Mouse (Mus musculus): Measurements from ENCODE around the gene Anxa11.

GRCm38 (mm10) chr14:25824995-25825394, 17.0 kb upstream of the Anxa11 start:
- TF ChIP-seq CTCF (IDR thresholded peaks at IDR 0.05; ENCODE audit: low read depth, low read length) (no peak), POLR2A (IDR thresholded peaks at IDR 0.05; ENCODE audit: extremely low read depth, insufficient read depth, low read length) (no peak)

All from liver, adult 2 months (tissue).